Mouse (Mus musculus) neural tube, embryonic 11.5 days (tissue): ENCODE data around the gene Cdhr4. TPM values are rescaled to one million over a fixed set of nuclear protein-coding genes. Genes with fewer than 3 reads are reported as not detected.

Experiments used
- ATAC-seq: fragments of 200-750 bp; cut with Nextera tagmentation; 2 replicates; pipeline ENCODE4 v1.8.0; 2017; ENCODE audit warnings: moderate number of reproducible peaks, mild to moderate bottlenecking, moderate TSS enrichment, moderate library complexity; ENCODE audit not compliant: insufficient read depth, low FRiP score, low TSS enrichment
- DNase-seq: peaks from one replicate; pipeline ENCODE4 v3.0.0-alpha.2; 2015; ENCODE audit warnings: low spot score
- H3K27ac ChIP-seq: fragments of 300-500 bp; sonication (generic); 2 replicates; pipeline ENCODE4 v1.5.1; 2014; ENCODE audit warnings: low read depth, mild to moderate bottlenecking, low read length
- H3K27me3 ChIP-seq: fragments of 300-500 bp; sonication (generic); 2 replicates; pipeline ENCODE4 v1.6.1; 2014; ENCODE audit warnings: mild to moderate bottlenecking, low read length, mixed read lengths; ENCODE audit not compliant: control insufficient read depth, insufficient read depth
- H3K36me3 ChIP-seq: fragments of 300-500 bp; sonication (generic); 2 replicates; pipeline ENCODE4 v1.6.1; 2014; ENCODE audit warnings: mild to moderate bottlenecking, low read length, moderate library complexity, mixed read lengths; ENCODE audit not compliant: control insufficient read depth, insufficient read depth
- H3K4me1 ChIP-seq: fragments of 300-500 bp; sonication (generic); 2 replicates; pipeline ENCODE4 v1.6.1; 2014; ENCODE audit warnings: low read length, mixed read lengths; ENCODE audit not compliant: control insufficient read depth, insufficient read depth
- H3K4me2 ChIP-seq: fragments of 300-500 bp; sonication (generic); 2 replicates; pipeline ENCODE4 v1.6.1; 2014; ENCODE audit warnings: low read depth, mild to moderate bottlenecking, moderate library complexity
- H3K4me3 ChIP-seq: fragments of 300-500 bp; sonication (generic); 2 replicates; pipeline ENCODE4 v1.5.1; 2014; ENCODE audit warnings: low read depth, low read length
- H3K9ac ChIP-seq: fragments of 300-500 bp; sonication (generic); 2 replicates; pipeline ENCODE4 v1.6.1; 2014; ENCODE audit warnings: mild to moderate bottlenecking, low read length
- H3K9me3 ChIP-seq: fragments of 300-500 bp; sonication (generic); 2 replicates; pipeline ENCODE4 v1.6.1; 2016; ENCODE audit warnings: low read length; ENCODE audit not compliant: control insufficient read depth
- WGBS: fragments of 180-500 bp; shearing (Covaris S2); extraction: QIAGEN DNeasy Blood & Tissue Kit; methylation state at CpG from one replicate; pipeline ENCODE4 v1.1.7; 2014; 5-methylcytosine and 5-hydroxymethylcytosine counted together
- polyA plus RNA-seq: library from polyadenylated mRNA; unstranded; fragments of >200 nt; fragmentation: Nextera tagmentation; extraction: Ambion mirVana; gene quantifications from 2 replicates; pipeline ENCODE4 v1.2.1, GENCODE M21; 2014

The Cdhr4 gene
- polyA plus RNA-seq, 1 experiment from 2014 or later, result 4.8 TPM

GRCm38 (mm10) chr9:107970311-107970710 is 22.0 kb upstream of the Cdhr4 start:
- no peak overlapping the region for H3K4me2 ChIP-seq
- no peaks in the 10 kb centered on the region for H3K4me1 ChIP-seq
- 85% methylated on average over 5 of the region's 5 CpGs for WGBS
- no peaks in the 10 kb centered on the region for H3K27me3 ChIP-seq
- H3K9ac ChIP-seq, result no peak overlapping the region
- no peak overlapping the region for H3K27ac ChIP-seq
- no peaks in the 10 kb centered on the region for H3K9me3 ChIP-seq
- DNase-seq (no peak), ATAC-seq (no peak)
- H3K36me3 ChIP-seq, result no peaks in the 10 kb centered on the region; the same call in none of the 2 replicates
- H3K4me3 ChIP-seq, result no peak overlapping the region

DNA sequence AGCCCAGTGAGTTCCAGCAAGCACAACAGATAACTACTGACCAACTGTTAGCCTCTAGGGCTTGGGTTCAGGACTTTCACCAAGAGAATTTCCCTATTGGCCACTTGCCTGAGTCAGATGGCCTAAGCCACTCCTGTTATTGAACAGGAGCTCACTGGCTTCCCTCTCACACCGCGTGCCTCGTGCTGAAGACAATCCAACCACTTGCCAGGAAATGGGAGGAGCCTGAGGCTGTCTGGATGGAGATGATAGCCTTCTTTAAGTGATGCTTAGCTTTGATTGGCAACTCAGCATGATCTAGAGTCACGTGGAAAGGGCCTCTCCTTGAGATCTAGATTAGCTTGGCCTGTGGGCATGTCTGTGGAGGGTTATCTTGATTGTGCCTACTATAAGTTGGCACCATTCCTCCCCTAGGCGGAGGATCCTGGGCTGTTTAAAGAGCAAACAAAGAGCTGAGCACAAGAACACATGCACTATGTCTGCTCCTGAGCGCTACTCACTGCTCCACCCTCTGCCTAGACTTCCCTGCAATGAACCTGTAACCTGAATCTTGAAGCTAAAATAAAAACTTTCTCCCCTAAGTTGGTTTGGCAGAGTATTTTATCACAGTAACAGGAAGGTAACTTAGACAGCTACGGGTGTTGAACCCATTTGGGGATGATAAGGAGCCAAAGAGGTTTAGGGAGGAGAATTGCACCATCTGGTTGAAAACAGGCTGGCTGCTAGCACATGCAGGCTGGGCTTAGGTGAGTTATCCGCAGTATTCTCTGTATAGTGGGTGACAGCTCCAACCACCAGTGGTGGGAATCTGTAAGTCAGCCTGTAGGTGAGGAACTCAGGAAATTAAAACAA is 20.4 kb upstream of the Cdhr4 start:
- ATAC-seq, result no peak
- Histone ChIP-seq H3K4me3 (no peak overlapping the region), H3K36me3 (no peaks in the 10 kb centered on the region; the same call in 1 of the 2 replicates), H3K4me2 (no peak overlapping the region), H3K9me3 (no peaks in the 10 kb centered on the region), H3K27ac (no peak overlapping the region), H3K9ac (no peak overlapping the region), H3K27me3 (no peaks in the 10 kb centered on the region), H3K4me1 (no peaks in the 10 kb centered on the region)
- no peak for DNase-seq
- 83% methylated on average over 8 of the region's 8 CpGs for WGBS

DNA sequence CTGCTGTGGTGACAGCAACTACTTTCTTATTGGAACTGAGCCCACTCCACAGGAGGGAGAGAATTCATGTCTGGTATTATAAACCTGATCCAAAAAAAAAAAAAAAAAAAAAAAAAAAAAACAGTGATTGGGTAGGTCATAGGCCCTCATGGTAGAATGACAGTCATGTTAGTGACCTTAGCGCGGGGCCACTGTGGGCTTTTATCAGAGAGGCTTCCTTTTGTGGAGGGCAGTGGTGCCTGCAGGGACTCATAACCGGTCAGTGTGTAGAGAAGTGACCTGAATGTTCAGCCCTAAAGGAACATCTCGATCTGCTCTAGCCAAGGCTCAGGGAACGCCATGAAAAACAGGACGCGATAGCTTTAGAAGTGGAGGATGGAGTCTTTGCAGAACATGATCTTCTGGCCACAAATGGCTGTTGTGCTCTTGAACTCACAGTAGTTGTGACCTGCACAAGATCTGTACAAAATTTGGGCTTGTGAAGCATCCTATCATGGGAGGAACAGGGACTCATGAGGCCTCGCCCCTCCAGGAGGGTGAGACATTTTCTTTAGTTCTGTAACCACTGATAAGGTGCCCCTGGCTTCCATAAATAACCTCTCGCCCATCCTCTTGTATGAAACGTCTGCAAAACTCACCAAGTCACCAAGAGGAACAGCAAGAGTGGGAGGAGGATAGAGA is 17.7 kb upstream of the Cdhr4 start:
- H3K9ac ChIP-seq, result no peak overlapping the region
- DNase-seq (no peak), ATAC-seq (no peak)
- H3K27me3 ChIP-seq, result no peaks in the 10 kb centered on the region
- no peak overlapping the region for H3K4me2 ChIP-seq
- WGBS, result 84% methylated on average over 10 of the region's 10 CpGs
- no peaks in the 10 kb centered on the region for H3K9me3 ChIP-seq
- H3K36me3 ChIP-seq, result no peaks in the 10 kb centered on the region; the same call in 1 of the 2 replicates
- no peaks in the 10 kb centered on the region for H3K4me1 ChIP-seq
- H3K27ac ChIP-seq, result no peak overlapping the region
- no peak overlapping the region for H3K4me3 ChIP-seq

GRCm38 (mm10) chr9:107975399-107976386 is 16.6 kb upstream of the Cdhr4 start, which contains the start of gene Uba7:
Gene Uba7 (plus strand): TSS chr9:107975505.
- no peaks in the 10 kb centered on the region for H3K27me3 ChIP-seq
- H3K27ac ChIP-seq, result no peak within 1 kb of the TSS
- no peaks in the 10 kb centered on the region for H3K9me3 ChIP-seq
- no peaks in the 10 kb centered on the region; the same call in 1 of the 2 replicates for H3K36me3 ChIP-seq
- WGBS, result 74% methylated on average over 12 of the region's 12 CpGs
- ATAC-seq, result no peak
- H3K4me2 ChIP-seq, result no peak within 1 kb of the TSS
- no peak within 1 kb of the TSS for H3K4me3 ChIP-seq
- no peaks in the 10 kb centered on the region for H3K4me1 ChIP-seq
- no peak within 1 kb of the TSS for H3K9ac ChIP-seq
- no peak for DNase-seq

DNA sequence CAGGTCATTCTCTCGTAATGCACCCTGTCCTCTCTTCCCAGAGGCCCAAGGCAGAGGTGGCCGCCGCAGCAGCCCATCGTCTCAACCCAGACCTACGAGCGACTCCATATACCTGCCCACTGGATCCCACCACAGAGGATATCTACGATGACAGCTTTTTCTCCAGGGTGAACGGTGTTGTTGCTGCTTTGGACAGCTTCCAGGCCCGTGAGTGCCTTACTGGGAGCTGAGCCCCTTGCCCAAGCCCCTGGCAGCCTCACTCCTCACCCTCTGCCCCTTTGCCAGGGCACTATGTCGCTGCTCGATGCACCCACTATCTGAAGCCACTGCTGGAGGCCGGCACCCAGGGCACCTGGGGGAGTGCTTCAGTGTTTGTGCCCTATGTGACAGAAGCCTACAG is 13.5 kb upstream of the Cdhr4 start:
- no peak overlapping the region for H3K27ac ChIP-seq

GRCm38 (mm10) chr9:107981684-107982605 is 10.4 kb upstream of the Cdhr4 start:
- Histone ChIP-seq H3K9me3 (no peaks in the 10 kb centered on the region), H3K36me3 (no peaks in the 10 kb centered on the region; the same call in 1 of the 2 replicates), H3K27ac (peak overlapping the region; percentile 91), H3K27me3 (peaks cover 6% of the 10 kb centered on the region), H3K9ac (peak overlapping the region; percentile 23), H3K4me1 (peaks cover 13% of the 10 kb centered on the region), H3K4me2 (peak overlapping the region; percentile 79), H3K4me3 (peak overlapping the region; percentile 24)
- ATAC-seq, result no peak
- WGBS, result 40% methylated on average over 6 of the region's 7 CpGs
- peak; percentile 65 for DNase-seq

More for the DNA sequence above, 13.5 kb upstream of the Cdhr4 start:
- WGBS, result 91% methylated on average over 12 of the region's 12 CpGs
- ATAC-seq (no peak), DNase-seq (no peak)
- Histone ChIP-seq H3K36me3 (no peaks in the 10 kb centered on the region; the same call in 1 of the 2 replicates), H3K4me3 (no peak overlapping the region), H3K4me2 (no peak overlapping the region), H3K9me3 (no peaks in the 10 kb centered on the region), H3K9ac (no peak overlapping the region), H3K4me1 (peaks cover 7% of the 10 kb centered on the region), H3K27me3 (no peaks in the 10 kb centered on the region)

DNA sequence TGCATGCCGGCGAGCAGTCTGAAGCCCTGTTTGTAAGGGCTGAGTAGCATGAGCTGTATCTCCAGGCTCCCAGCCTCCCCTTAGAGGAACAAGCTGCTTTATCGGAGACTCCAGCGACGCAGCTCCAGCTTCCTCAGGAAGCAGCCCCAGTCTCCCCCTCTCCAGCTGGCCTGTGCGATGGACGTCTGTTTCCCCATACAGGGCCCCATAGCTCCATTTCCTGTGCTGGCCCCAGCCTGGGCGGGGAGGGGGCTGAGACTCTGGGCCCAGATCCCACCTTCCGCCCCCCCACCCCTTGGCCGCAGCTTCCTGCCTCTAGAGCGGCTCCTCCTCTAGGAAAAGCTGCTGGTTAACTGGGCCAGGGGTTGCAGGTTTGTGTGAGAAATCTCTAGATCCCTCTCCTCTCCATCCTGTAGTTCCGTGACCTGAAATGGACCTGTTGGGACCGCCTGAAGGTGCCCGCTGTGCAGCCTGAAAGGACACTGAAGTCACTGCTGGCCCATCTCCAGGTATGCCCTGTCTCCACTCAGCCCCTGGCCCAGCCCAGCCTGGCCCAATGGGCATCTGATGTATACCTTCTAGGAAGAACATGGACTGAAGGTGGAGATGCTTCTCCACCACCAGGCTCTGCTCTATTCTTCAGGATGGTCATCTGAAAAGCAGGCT is 9.5 kb upstream of the Cdhr4 start, which contains the start of gene Gm20661:
Gm20661 (plus strand) TSS at position 378 of the 666 bp plus-strand sequence.
- Histone ChIP-seq H3K27me3 (peaks cover 6% of the 10 kb centered on the region), H3K36me3 (no peaks in the 10 kb centered on the region; the same call in 1 of the 2 replicates), H3K9ac (peak within 1 kb of the TSS; percentile 37), H3K4me2 (peak within 1 kb of the TSS; percentile 79), H3K4me1 (peaks cover 13% of the 10 kb centered on the region), H3K27ac (peak within 1 kb of the TSS; percentile 91), H3K4me3 (peak within 1 kb of the TSS; percentile 66), H3K9me3 (no peaks in the 10 kb centered on the region)
- 39% methylated on average over 14 of the region's 14 CpGs for WGBS
- ATAC-seq (no peak), DNase-seq (peak; percentile 78)
